Mouse (Mus musculus): ENCODE results near the gene Ascl3. TPM values are rescaled to one million over a fixed set of nuclear protein-coding genes. Genes with fewer than 3 reads are reported as not detected.

Ascl3 gene
- polyA plus RNA-seq, 1 experiment from 2014 or later = not detected

- no peak overlapping the region for H3K27ac ChIP-seq (replicated peaks; ENCODE audit: low read depth, low read length)
- WGBS = 86% methylated on average over 3 of the region's 3 CpGs
- H3K9me3 ChIP-seq (ENCODE audit: control insufficient read depth, low read length) = no peaks in the 10 kb centered on the region
- no peaks in the 10 kb centered on the region for H3K36me3 ChIP-seq (ENCODE audit: control insufficient read depth, insufficient read depth, low read length)
- DNase-seq (ENCODE audit: low spot score) (no peak), ATAC-seq (ENCODE audit: low read depth) (no peak)
- no peak overlapping the region for H3K9ac ChIP-seq (ENCODE audit: low read depth, low read length)
- no peak overlapping the region for H3K4me3 ChIP-seq (ENCODE audit: low read depth, low read length)
- no peaks in the 10 kb centered on the region for H3K27me3 ChIP-seq (replicated peaks; ENCODE audit: control insufficient read depth, insufficient read depth, low read length)
- H3K4me1 ChIP-seq (ENCODE audit: control insufficient read depth, insufficient read depth, low read length) = peaks cover 9% of the 10 kb centered on the region
- H3K4me2 ChIP-seq (ENCODE audit: low read depth, low read length) = no peak overlapping the region
These were observed 41.4 kb downstream of the Ascl3 start for GRCm38 (mm10) chr7:109690101-109690500.

- H3K9me3 ChIP-seq (ENCODE audit: control insufficient read depth, low read length) = no peaks in the 10 kb centered on the region
- no peak overlapping the region for H3K4me3 ChIP-seq (ENCODE audit: low read depth, low read length)
- H3K27me3 ChIP-seq (replicated peaks; ENCODE audit: control insufficient read depth, insufficient read depth, low read length) = no peaks in the 10 kb centered on the region
- H3K9ac ChIP-seq (ENCODE audit: low read depth, low read length) = no peak overlapping the region
- WGBS = 21% methylated on average over 9 of the region's 9 CpGs
- peaks cover 9% of the 10 kb centered on the region for H3K4me1 ChIP-seq (ENCODE audit: control insufficient read depth, insufficient read depth, low read length)
- no peaks in the 10 kb centered on the region for H3K36me3 ChIP-seq (ENCODE audit: control insufficient read depth, insufficient read depth, low read length)
- ATAC-seq (ENCODE audit: low read depth) (0 out of 2 replicates have a peak, but pooled peaks have one; percentile 30), DNase-seq (ENCODE audit: low spot score) (peak; percentile 45)
- H3K4me2 ChIP-seq (ENCODE audit: low read depth, low read length) = 0 out of 2 replicates have a peak overlapping the region, but pooled peaks have one; percentile 4
- H3K27ac ChIP-seq (replicated peaks; ENCODE audit: low read depth, low read length) = no peak overlapping the region
These were observed 44.9 kb downstream of the Ascl3 start for GRCm38 (mm10) chr7:109686585-109687128.

- no peaks in the 10 kb centered on the region for H3K36me3 ChIP-seq (ENCODE audit: control insufficient read depth, insufficient read depth, low read length)
- DNase-seq (ENCODE audit: low spot score) = no peak
- H3K9me3 ChIP-seq (ENCODE audit: control insufficient read depth, low read length) = no peaks in the 10 kb centered on the region
- ATAC-seq (ENCODE audit: low read depth) = no peak
- H3K9ac ChIP-seq (ENCODE audit: low read depth, low read length) = no peak overlapping the region
- H3K27me3 ChIP-seq (replicated peaks; ENCODE audit: control insufficient read depth, insufficient read depth, low read length) = no peaks in the 10 kb centered on the region
- no peak overlapping the region for H3K4me2 ChIP-seq (ENCODE audit: low read depth, low read length)
- H3K27ac ChIP-seq (replicated peaks; ENCODE audit: low read depth, low read length) = no peak overlapping the region
- no peak overlapping the region for H3K4me3 ChIP-seq (ENCODE audit: low read depth, low read length)
- peaks cover under 1% of the 10 kb centered on the region; the same call in 1 of the 2 replicates for H3K4me1 ChIP-seq (ENCODE audit: control insufficient read depth, insufficient read depth, low read length)
- 97% methylated on average over 1 of the region's 1 CpGs for WGBS
These were observed 50.6 kb downstream of the Ascl3 start for GRCm38 (mm10) chr7:109680879-109681278.

- Histone ChIP-seq H3K4me1 (ENCODE audit: control insufficient read depth, insufficient read depth, low read length) (peaks cover 6% of the 10 kb centered on the region; the same call in 1 of the 2 replicates), H3K9ac (ENCODE audit: low read depth, low read length) (no peak overlapping the region), H3K27me3 (replicated peaks; ENCODE audit: control insufficient read depth, insufficient read depth, low read length) (no peaks in the 10 kb centered on the region), H3K36me3 (ENCODE audit: control insufficient read depth, insufficient read depth, low read length) (no peaks in the 10 kb centered on the region), H3K4me3 (ENCODE audit: low read depth, low read length) (no peak overlapping the region), H3K27ac (replicated peaks; ENCODE audit: low read depth, low read length) (no peak overlapping the region), H3K9me3 (ENCODE audit: control insufficient read depth, low read length) (no peaks in the 10 kb centered on the region), H3K4me2 (ENCODE audit: low read depth, low read length) (no peak overlapping the region)
- 84% methylated on average over 2 of the region's 2 CpGs for WGBS
- ATAC-seq (ENCODE audit: low read depth) (no peak), DNase-seq (ENCODE audit: low spot score) (no peak)
These were observed 51.2 kb downstream of the Ascl3 start for GRCm38 (mm10) chr7:109680284-109680683.

Other genes with a start within 250 kb of the Ascl3 start
- gene Trim66, start 223.6 kb downstream of the Ascl3 start, polyA plus RNA-seq (2014; fragmentation: Nextera tagmentation; extraction: Ambion mirVana) = 2.9 and 3.2 TPM in 2 replicates
- 152 and 153 TPM in 2 replicates for gene Rpl27a, start 212.6 kb downstream of the Ascl3 start, polyA plus RNA-seq (2014; fragmentation: Nextera tagmentation; extraction: Ambion mirVana)
- 45.7 and 49.2 TPM in 2 replicates for gene St5, start 28.1 kb downstream of the Ascl3 start, polyA plus RNA-seq (2014; fragmentation: Nextera tagmentation; extraction: Ambion mirVana)
- gene Akip1, start 28.0 kb downstream of the Ascl3 start, polyA plus RNA-seq (2014; fragmentation: Nextera tagmentation; extraction: Ambion mirVana) = 30.9 and 37.1 TPM in 2 replicates
- 1.1 and 4.6 TPM in 2 replicates for gene BC051019, start 7.9 kb downstream of the Ascl3 start, polyA plus RNA-seq (2014; fragmentation: Nextera tagmentation; extraction: Ambion mirVana)
- 71.2 and 73.6 TPM in 2 replicates for gene Tmem9b, start 21.1 kb upstream of the Ascl3 start, polyA plus RNA-seq (2014; fragmentation: Nextera tagmentation; extraction: Ambion mirVana)
- gene Nrip3, start 50.3 kb upstream of the Ascl3 start, polyA plus RNA-seq (2014; fragmentation: Nextera tagmentation; extraction: Ambion mirVana) = 1.8 and 1.9 TPM in 2 replicates
- gene Scube2, start 134.0 kb upstream of the Ascl3 start, polyA plus RNA-seq (2014; fragmentation: Nextera tagmentation; extraction: Ambion mirVana) = 5.2 and 7.7 TPM in 2 replicates
- 53.3 and 58.3 TPM in 2 replicates for gene Dennd5a, start 228.7 kb upstream of the Ascl3 start, polyA plus RNA-seq (2014; fragmentation: Nextera tagmentation; extraction: Ambion mirVana)

All from embryonic facial prominence, embryonic 14.5 days (tissue).